Mouse (Mus musculus) megakaryocyte, adult 5-6 weeks (primary cell): Measurements from ENCODE around the gene Olfr982. TPM values are rescaled to one million over a fixed set of nuclear protein-coding genes. Genes with fewer than 3 reads are reported as not detected.

Experiments
- ATAC-seq: 2 replicates; pipeline ENCODE4 v1.8.0; 2016; ENCODE audit warnings: mild to moderate bottlenecking, inconsistent platforms; ENCODE audit not compliant: poor library complexity, severe bottlenecking
- total RNA-seq, 2 experiments: library from RNA; stranded (forward) in 1 of 2; stranded (reverse) in 1 of 2; fragments of 153-499, 151-499 nt in 1 of 2; fragments of 221-1000, 200-1000 nt in 1 of 2; gene quantifications; 2 replicates each; pipeline versions ENCODE4 v1.2.3 to v1.2.4; 2015 to 2017

The Olfr982 gene
- total RNA-seq (2015) (not detected in 2 replicates), total RNA-seq (2017) (not detected in 2 replicates)

DNA sequence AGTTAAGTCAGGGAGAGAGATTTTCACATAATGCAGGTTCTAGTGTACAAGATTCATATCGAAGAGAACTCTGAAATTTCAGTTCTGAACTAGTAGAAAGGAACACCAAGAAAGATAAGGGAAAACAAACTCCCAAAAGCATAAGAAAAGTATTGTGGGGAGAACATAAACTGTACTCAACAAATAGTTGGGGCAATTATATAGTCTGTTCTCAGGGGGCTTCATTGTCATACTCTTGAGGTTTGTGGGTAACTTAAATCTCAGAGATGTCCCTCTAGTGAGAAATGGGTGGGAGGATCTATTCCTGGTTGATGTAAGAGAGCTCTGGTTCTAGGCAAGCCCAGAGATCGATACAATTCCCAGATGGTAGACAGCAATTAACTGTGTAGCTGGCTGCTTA is at the start of gene Olfr982:
TSS of gene Olfr982 (plus strand) at position 301 of the 400 bp plus-strand sequence.
- no peak for ATAC-seq

DNA sequence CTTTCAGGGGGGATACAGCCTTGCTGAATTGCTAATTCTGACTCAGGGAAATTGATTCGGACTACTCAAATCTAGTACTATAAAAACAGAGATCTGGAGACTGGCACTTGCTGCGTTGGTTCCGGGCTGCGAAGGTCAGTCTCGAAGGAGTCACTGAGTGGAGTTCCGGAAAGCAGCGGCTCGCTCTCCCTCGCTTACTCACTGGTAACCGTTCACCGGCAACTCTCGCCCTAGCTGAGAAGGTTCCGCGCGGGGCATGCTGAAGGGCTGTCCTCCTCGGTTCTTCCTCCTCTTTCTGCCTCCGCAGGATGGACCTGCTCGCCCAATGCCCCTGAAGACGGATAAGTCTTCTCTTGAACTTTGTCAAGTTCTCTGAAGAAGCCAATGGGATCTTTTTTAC is 23.5 kb upstream of the Olfr982 start:
- ATAC-seq = no peak

DNA sequence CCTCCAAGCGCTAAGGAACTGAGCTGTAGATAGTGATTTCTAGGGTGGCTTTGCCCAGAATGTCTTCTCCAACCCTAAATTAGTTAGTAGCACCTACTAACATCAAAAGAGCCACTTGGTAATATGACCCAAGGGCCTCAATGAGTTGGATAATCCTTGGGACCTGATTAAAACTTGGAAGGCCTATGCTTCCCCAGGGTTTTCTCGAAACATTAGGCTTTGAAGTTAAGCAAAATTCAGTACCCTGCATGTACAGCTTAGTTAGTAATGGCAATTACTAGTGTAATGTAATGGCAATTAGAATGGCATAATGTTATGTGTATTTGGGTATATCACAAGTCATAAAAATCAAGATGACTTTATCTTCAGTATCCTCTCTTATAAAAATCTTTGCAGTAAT is 19.9 kb downstream of the Olfr982 start, which contains the start of gene Olfr983:
TSS of gene Olfr983 (minus strand) at position 101 of the 400 bp plus-strand sequence.
- ATAC-seq = no peak

DNA sequence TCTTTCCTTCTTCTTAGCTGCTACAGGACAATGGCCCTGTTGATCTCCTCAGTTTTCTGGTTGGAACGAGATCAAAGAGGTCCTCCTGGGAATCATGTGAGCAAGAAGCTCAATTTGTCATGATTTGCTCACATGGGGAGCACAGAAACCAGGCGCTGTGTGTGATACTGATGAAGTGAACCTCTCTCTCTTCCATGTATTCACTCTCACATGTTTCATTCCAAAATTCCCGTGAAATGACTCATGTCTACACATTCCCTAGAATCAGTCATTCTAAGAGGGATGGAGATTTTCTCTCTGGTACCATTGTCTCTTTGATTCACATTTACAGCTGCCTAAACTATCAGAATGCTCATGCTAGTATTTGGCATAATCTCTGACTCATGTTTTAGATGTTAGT is 21.1 kb downstream of the Olfr982 start:
- no peak for ATAC-seq

DNA sequence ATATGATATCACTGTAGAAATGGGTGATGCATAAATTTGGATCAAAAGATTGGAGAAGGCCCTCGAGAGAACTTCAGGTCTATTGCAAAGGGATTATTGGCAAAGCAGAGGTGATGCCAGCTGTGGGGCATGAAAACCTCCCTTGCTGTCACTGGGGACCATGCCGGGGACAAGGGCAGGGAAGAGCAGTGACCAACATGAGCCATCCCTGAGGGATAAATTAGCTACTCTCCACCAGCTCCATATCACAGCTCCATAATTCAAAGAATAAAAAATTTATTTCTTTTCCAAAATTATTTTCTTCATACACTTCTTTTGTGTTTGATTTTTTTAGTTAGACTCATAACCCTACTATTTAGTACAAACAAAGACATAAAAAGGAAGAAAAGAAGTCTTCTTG is 40.5 kb downstream of the Olfr982 start, which contains the start of gene Olfr984:
TSS of gene Olfr984 (minus strand) at position 101 of the 400 bp plus-strand sequence.
- ATAC-seq = no peak

DNA sequence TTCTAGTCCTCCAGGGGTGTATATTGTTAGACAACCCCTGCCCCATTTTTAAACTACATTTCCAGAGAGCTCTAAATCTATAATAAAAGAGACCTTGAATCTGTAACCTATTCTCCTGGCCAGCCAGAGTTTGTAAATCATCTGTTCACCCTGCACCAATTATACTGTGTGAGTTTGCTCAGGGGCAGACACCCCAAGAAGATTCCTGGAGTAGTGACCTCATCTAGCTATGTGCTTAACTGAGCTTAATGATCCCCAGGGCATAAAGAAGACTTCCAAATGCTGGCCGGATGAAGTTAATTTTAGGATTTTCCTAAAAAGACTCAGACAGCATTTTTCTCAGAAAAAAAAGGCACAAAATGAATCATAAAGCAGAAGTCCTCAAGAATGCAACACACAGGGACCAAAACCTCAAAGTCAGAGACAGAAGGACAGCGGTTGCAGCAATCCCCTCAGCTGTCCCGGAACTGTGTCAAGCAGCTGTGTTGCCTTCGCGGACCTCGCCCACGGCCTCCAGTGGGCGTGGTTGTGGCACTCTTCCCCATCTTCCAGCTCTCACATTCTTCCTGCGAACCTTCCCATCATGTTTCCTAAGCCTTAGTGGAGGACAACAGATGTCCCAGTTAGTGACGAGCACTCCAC is 43.1 kb downstream of the Olfr982 start:
- ATAC-seq = peak; percentile 100

DNA sequence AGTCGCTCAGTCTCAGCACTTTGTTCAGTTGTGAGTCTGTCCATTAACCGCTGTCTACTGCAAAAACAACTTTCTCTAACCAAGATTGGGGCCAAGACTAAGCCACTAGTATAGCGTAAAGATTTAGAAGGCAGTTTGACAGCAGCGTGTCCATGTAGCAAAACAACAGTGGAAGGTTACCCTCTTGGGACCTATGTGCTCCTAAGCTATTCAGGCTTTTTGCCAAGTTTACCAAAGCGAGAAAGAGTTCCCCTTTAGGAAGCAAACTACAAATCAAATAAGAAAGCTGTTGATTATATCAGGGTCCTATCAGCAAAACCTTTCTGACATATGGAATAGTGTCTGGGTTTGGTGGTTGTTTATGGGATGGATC is 43.6 kb downstream of the Olfr982 start:
- no peak for ATAC-seq

Other genes starting within 250 kb of the Olfr982 start
- not detected in 2 replicates for gene Olfr971, start 237.0 kb upstream of the Olfr982 start, total RNA-seq (2015)
- not detected in 2 replicates for gene Olfr971, start 237.0 kb upstream of the Olfr982 start, total RNA-seq (2017)
- not detected in 2 replicates for gene Olfr972, start 207.4 kb upstream of the Olfr982 start, total RNA-seq (2015)
- not detected in 2 replicates for gene Olfr972, start 207.4 kb upstream of the Olfr982 start, total RNA-seq (2017)
- gene Olfr229, start 166.5 kb upstream of the Olfr982 start, total RNA-seq (2015) = not detected in 2 replicates
- not detected in 2 replicates for gene Olfr229, start 166.5 kb upstream of the Olfr982 start, total RNA-seq (2017)
- gene Olfr974, start 136.3 kb upstream of the Olfr982 start, total RNA-seq (2015) = not detected in 2 replicates
- gene Olfr974, start 136.3 kb upstream of the Olfr982 start, total RNA-seq (2017) = not detected in 2 replicates
- gene Olfr975, start 121.8 kb upstream of the Olfr982 start, total RNA-seq (2015) = not detected in 2 replicates
- not detected in 2 replicates for gene Olfr975, start 121.8 kb upstream of the Olfr982 start, total RNA-seq (2017)
- gene Olfr976, start 112.7 kb upstream of the Olfr982 start, total RNA-seq (2015) = not detected in 2 replicates
- gene Olfr976, start 112.7 kb upstream of the Olfr982 start, total RNA-seq (2017) = not detected in 2 replicates
- gene Olfr978, start 81.7 kb upstream of the Olfr982 start, total RNA-seq (2015) = not detected in 2 replicates
- gene Olfr978, start 81.7 kb upstream of the Olfr982 start, total RNA-seq (2017) = not detected in 2 replicates
- gene Olfr979, start 70.4 kb upstream of the Olfr982 start, total RNA-seq (2015) = not detected in 2 replicates
- gene Olfr979, start 70.4 kb upstream of the Olfr982 start, total RNA-seq (2017) = not detected in 2 replicates
- not detected in 2 replicates for gene Olfr980, start 64.2 kb upstream of the Olfr982 start, total RNA-seq (2015)
- not detected in 2 replicates for gene Olfr980, start 64.2 kb upstream of the Olfr982 start, total RNA-seq (2017)
- gene Olfr981, start 52.4 kb upstream of the Olfr982 start, total RNA-seq (2015) = not detected in 2 replicates
- gene Olfr981, start 52.4 kb upstream of the Olfr982 start, total RNA-seq (2017) = not detected in 2 replicates
- gene Olfr983, start 19.8 kb downstream of the Olfr982 start, total RNA-seq (2015) = not detected in 2 replicates
- not detected in 2 replicates for gene Olfr983, start 19.8 kb downstream of the Olfr982 start, total RNA-seq (2017)
- gene Olfr984, start 40.4 kb downstream of the Olfr982 start, total RNA-seq (2015) = not detected in 2 replicates
- gene Olfr984, start 40.4 kb downstream of the Olfr982 start, total RNA-seq (2017) = 0.04 TPM in 1 of 2 replicates, not detected in the other
- not detected in 2 replicates for gene Olfr985, start 56.4 kb downstream of the Olfr982 start, total RNA-seq (2015)
- gene Olfr985, start 56.4 kb downstream of the Olfr982 start, total RNA-seq (2017) = not detected in 2 replicates
- not detected in 2 replicates for gene Tmem225, start 74.3 kb downstream of the Olfr982 start, total RNA-seq (2015)
- gene Tmem225, start 74.3 kb downstream of the Olfr982 start, total RNA-seq (2017) = not detected in 2 replicates
- gene Olfr986, start 107.1 kb downstream of the Olfr982 start, total RNA-seq (2015) = not detected in 2 replicates
- gene Olfr986, start 107.1 kb downstream of the Olfr982 start, total RNA-seq (2017) = not detected in 2 replicates
- gene Zfp202, start 118.5 kb downstream of the Olfr982 start, total RNA-seq (2015) = 1.9 and 2.0 TPM in 2 replicates
- 1.4 and 1.6 TPM in 2 replicates for gene Zfp202, start 118.5 kb downstream of the Olfr982 start, total RNA-seq (2017)
- gene Scn3b, start 195.4 kb downstream of the Olfr982 start, total RNA-seq (2015) = 0.87 TPM in 1 of 2 replicates, not detected in the other
- gene Scn3b, start 195.4 kb downstream of the Olfr982 start, total RNA-seq (2017) = not detected in 2 replicates